Mouse (Mus musculus) heart, embryonic 14.5 days (tissue): ENCODE measurements at regions not wholly inside any gene's neighbourhood (a gene's known extent, or its start where the extent isn't known, plus 50 kb on each side); places are given as distances from the start of the nearest gene placed in this dataset.

Experiments used
- ATAC-seq: fragments of 200-750 bp; cut with Nextera tagmentation; 2 replicates; pipeline ENCODE4 v1.8.0; 2017; ENCODE audit warnings: low read depth, moderate TSS enrichment; ENCODE audit not compliant: insufficient number of reproducible peaks, insufficient read depth, low FRiP score
- H3K27ac ChIP-seq, 2 experiments: fragments of 200-500 bp in 1 of 2; fragments of 300-500 bp in 1 of 2; sonication (generic) in 1 of 2; replicated peaks in 1 of 2; 2 replicates each; pipeline ENCODE4 v1.5.1; 2012 to 2014; ENCODE audit warnings: low read depth in 2 of 2, low read length in 2 of 2, control low read depth in 1 of 2, mild to moderate bottlenecking in 1 of 2, mixed read lengths in 1 of 2; ENCODE audit not compliant: control insufficient read depth in 1 of 2, insufficient read depth in 1 of 2
- H3K27me3 ChIP-seq: fragments of 300-500 bp; sonication (generic); 2 replicates; pipeline ENCODE4 v1.6.1; 2014; ENCODE audit warnings: mild to moderate bottlenecking, low read length, control low read depth; ENCODE audit not compliant: control insufficient read depth, insufficient read depth
- H3K36me3 ChIP-seq: fragments of 300-500 bp; sonication (generic); 2 replicates; pipeline ENCODE4 v1.6.1; 2014; ENCODE audit warnings: mild to moderate bottlenecking, control low read depth, low read length, mixed read lengths; ENCODE audit not compliant: control insufficient read depth, insufficient read depth
- H3K4me1 ChIP-seq, 2 experiments: fragments of 200-500 bp in 1 of 2; fragments of 300-500 bp in 1 of 2; sonication (generic) in 1 of 2; 2 replicates each; pipeline ENCODE4 v1.6.1; 2012 to 2014; ENCODE audit warnings: low read length in 2 of 2, control low read depth in 1 of 2, mixed read lengths in 1 of 2; ENCODE audit not compliant: control insufficient read depth in 2 of 2, insufficient read depth in 2 of 2
- H3K4me2 ChIP-seq: fragments of 300-500 bp; sonication (generic); 2 replicates; pipeline ENCODE4 v1.6.1; 2014; ENCODE audit warnings: mild to moderate bottlenecking, low read length
- H3K4me3 ChIP-seq, 2 experiments: fragments of 200-500 bp in 1 of 2; fragments of 300-500 bp in 1 of 2; sonication (generic) in 1 of 2; 2 replicates each; pipeline ENCODE4 v1.5.1; 2012 to 2014; ENCODE audit warnings: low read length in 2 of 2, mild to moderate bottlenecking in 2 of 2, control low read depth in 1 of 2, low read depth in 1 of 2, moderate library complexity in 1 of 2; ENCODE audit not compliant: control insufficient read depth in 1 of 2, insufficient read depth in 1 of 2
- H3K9ac ChIP-seq: fragments of 300-500 bp; sonication (generic); 2 replicates; pipeline ENCODE4 v1.6.1; 2014; ENCODE audit warnings: mild to moderate bottlenecking, low read length
- H3K9me3 ChIP-seq: fragments of 300-500 bp; sonication (generic); 2 replicates; pipeline ENCODE4 v1.6.1; 2016; ENCODE audit warnings: low read length, control low read depth; ENCODE audit not compliant: control insufficient read depth
- WGBS: fragments of 180-500 bp; shearing (Covaris S2); extraction: QIAGEN DNeasy Blood & Tissue Kit; methylation state at CpG from one replicate; pipeline ENCODE4 v1.1.7; 2014; 5-methylcytosine and 5-hydroxymethylcytosine counted together

DNA sequence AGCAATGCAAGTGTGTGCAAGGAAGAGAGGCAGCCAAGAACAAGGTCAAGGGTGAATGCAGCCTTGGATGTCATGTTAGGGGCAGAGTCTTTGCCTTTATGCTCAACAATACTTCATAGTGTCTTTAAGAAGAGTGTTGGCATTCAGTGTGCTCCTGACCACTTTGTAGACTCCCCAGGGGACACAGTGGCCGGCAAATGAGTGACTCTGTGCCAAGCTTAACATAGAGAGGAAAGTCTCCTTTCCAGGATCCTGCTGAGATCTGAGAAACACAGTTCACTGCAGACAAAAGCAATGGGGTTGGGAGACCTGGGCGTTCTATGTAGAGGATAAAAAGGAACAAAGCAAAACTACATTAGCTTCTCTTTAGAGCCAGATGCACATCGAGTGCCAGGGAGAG is 259.2 kb downstream of the Maf start:
- 60% methylated on average over 3 of the region's 3 CpGs for WGBS
- Histone ChIP-seq H3K4me3 (no peak overlapping the region), H3K9me3 (no peaks in the 10 kb centered on the region), H3K27ac (no peak overlapping the region), H3K4me1 (no peaks in the 10 kb centered on the region), H3K4me2 (no peak overlapping the region), H3K36me3 (no peaks in the 10 kb centered on the region), H3K27me3 (no peaks in the 10 kb centered on the region), H3K9ac (no peak overlapping the region)
- ATAC-seq, result no peak

DNA sequence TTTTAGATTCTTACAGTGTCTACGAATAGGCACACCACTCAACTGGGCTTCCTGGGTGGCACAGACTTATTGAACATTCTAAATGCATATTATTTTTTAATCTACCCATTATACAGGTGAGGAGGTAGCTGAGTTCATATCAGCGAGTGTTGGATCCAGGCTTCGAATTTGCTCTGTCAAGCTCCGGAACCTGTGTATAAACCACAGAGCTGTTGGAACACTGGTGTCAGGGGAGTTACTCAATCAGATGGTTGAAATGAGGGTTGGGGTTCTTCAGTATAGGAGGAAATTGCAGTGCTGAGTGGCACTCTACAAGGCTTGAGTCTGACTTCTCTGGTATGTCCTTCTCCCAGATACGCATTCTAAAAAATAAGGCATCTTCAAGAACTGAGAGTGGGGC is 263.1 kb downstream of the Maf start:
- WGBS, result 89% methylated on average over 5 of the region's 5 CpGs
- Histone ChIP-seq H3K27ac (no peak overlapping the region), H3K4me3 (no peak overlapping the region), H3K9ac (no peak overlapping the region), H3K9me3 (no peaks in the 10 kb centered on the region), H3K4me2 (no peak overlapping the region), H3K4me1 (no peaks in the 10 kb centered on the region), H3K36me3 (no peaks in the 10 kb centered on the region), H3K27me3 (no peaks in the 10 kb centered on the region)
- no peak for ATAC-seq

DNA sequence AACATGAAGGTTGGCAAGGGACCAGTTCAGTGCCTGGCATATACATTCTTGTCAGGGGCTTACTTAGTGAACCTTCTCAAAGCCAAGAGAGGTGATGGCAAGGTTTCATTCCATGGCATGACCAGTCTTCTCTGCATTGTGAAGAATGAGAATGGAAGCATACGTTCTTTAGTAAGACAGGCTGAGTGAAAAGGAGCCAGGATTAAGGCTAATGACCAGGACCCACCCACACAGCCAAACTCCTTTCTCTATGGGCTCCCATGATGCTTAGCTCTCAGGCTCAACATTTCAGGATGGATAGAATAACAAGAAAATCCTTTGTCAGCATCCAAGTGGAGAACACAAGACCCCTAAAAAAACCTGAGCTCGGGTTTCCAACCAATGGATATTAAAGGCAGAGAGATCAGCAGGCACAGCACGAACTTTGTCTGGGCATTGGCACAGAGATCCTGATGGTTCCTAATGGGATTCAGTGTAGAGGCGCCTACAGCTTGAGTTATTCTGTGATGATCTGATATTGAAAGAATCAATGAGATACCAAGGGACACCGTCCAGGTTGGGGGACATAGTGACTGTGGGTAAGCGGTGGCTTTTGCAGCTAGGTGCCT is 265.5 kb downstream of the Maf start:
- H3K4me2 ChIP-seq, result no peak overlapping the region
- H3K36me3 ChIP-seq, result no peaks in the 10 kb centered on the region
- no peak for ATAC-seq
- no peak overlapping the region for H3K27ac ChIP-seq
- H3K9me3 ChIP-seq, result no peaks in the 10 kb centered on the region
- WGBS, result 81% methylated on average over 6 of the region's 6 CpGs
- H3K9ac ChIP-seq, result no peak overlapping the region
- H3K4me3 ChIP-seq, result no peak overlapping the region
- no peaks in the 10 kb centered on the region for H3K4me1 ChIP-seq
- H3K27me3 ChIP-seq, result no peaks in the 10 kb centered on the region

GRCm38 (mm10) chr8:115441323-115441722 is 266.3 kb downstream of the Maf start:
- Histone ChIP-seq H3K4me2 (no peak overlapping the region), H3K36me3 (no peaks in the 10 kb centered on the region), H3K9me3 (no peaks in the 10 kb centered on the region), H3K9ac (no peak overlapping the region), H3K4me1 (no peaks in the 10 kb centered on the region), H3K4me3 (no peak overlapping the region), H3K27me3 (no peaks in the 10 kb centered on the region), H3K27ac (no peak overlapping the region)
- no peak for ATAC-seq
- 45% methylated on average over 6 of the region's 6 CpGs for WGBS

DNA sequence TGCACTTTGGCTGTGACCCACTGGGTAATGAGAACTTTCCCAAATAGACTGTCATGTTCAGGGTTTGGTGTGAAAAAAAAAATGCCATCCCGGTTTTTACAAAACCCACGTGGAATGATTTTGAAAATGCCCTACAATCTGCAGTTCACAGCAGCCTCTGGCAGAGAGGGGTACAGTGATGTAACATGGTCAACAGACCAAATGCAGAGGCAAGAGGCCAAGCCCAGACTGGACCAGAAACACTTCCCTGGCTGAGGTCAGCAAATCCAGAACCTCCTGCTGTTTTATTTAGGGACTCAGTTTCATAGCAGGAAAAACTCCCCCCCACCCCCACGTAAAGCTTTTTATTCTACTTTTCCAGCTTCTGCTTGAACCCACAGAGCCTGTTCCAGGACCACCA is 267.4 kb downstream of the Maf start:
- H3K27ac ChIP-seq, result no peak overlapping the region
- H3K4me2 ChIP-seq, result no peak overlapping the region
- no peak overlapping the region for H3K4me3 ChIP-seq
- no peaks in the 10 kb centered on the region for H3K27me3 ChIP-seq
- H3K4me1 ChIP-seq, result no peaks in the 10 kb centered on the region
- no peaks in the 10 kb centered on the region for H3K36me3 ChIP-seq
- H3K9ac ChIP-seq, result no peak overlapping the region
- WGBS, result 79% methylated on average over 3 of the region's 3 CpGs
- H3K9me3 ChIP-seq, result no peaks in the 10 kb centered on the region
- ATAC-seq, result no peak

DNA sequence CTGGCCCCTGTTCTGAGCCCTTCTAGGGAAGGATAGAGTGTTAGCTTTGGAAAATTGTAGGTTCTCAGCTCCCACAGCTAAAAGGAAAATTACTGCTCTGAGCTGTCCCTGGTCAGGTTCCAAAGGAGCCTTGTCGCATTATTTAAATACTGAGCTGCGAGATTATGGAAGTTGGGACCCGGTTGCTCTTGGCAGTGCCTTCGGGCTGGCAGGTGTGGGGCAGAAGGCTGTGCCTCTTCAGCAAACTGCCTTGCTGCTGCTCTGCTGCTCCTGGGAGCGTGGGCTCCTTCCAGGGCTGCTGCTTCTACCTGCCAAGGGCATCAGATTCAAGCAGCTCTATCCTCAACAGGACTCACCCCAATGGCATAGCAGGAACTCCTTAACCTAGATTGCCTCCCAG is 268.1 kb downstream of the Maf start:
- no peaks in the 10 kb centered on the region for H3K4me1 ChIP-seq
- no peak for ATAC-seq
- H3K4me2 ChIP-seq, result no peak overlapping the region
- no peaks in the 10 kb centered on the region for H3K27me3 ChIP-seq
- H3K4me3 ChIP-seq, result no peak overlapping the region
- H3K9me3 ChIP-seq, result no peaks in the 10 kb centered on the region
- no peak overlapping the region for H3K9ac ChIP-seq
- H3K36me3 ChIP-seq, result no peaks in the 10 kb centered on the region
- no peak overlapping the region for H3K27ac ChIP-seq
- 66% methylated on average over 5 of the region's 5 CpGs for WGBS

DNA sequence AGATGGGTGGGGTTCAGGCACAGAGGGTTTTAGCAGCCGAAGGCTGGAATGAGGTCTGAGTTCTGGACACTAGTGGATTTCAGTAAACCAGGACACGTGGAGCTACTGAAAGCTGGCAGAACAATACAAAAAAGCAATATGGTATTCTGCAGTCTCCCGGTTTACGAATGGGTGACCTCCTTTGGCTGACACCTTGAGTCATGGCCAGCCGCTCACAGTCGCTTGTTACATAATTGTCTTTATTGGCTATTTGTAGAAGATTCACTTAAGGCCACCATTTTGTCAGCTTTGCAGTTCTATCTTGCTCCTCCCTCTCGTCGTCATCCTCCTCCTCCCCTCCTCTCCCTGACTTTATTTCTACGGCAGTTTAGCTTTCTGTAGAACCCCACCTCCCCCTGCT is 269.6 kb downstream of the Maf start:
- Histone ChIP-seq H3K9me3 (no peaks in the 10 kb centered on the region), H3K4me2 (no peak overlapping the region), H3K36me3 (no peaks in the 10 kb centered on the region), H3K4me3 (no peak overlapping the region), H3K4me1 (no peaks in the 10 kb centered on the region), H3K27ac (no peak overlapping the region), H3K27me3 (no peaks in the 10 kb centered on the region), H3K9ac (no peak overlapping the region)
- ATAC-seq, result no peak
- 85% methylated on average over 9 of the region's 9 CpGs for WGBS

- Histone ChIP-seq H3K4me2 (no peak overlapping the region), H3K4me3 (no peak overlapping the region), H3K36me3 (no peaks in the 10 kb centered on the region), H3K9me3 (no peaks in the 10 kb centered on the region), H3K27ac (no peak overlapping the region), H3K4me1 (no peaks in the 10 kb centered on the region), H3K27me3 (no peaks in the 10 kb centered on the region), H3K9ac (no peak overlapping the region)
- WGBS, result 83% methylated on average over 4 of the region's 4 CpGs
- ATAC-seq, result no peak
Observed at GRCm38 (mm10) chr8:115436356-115436721, 271.3 kb downstream of the Maf start.
